Mouse (Mus musculus): ENCODE results near the gene Olfr102.
A peak's percentile ranks its signal among the peaks of the same experiment; 100 is the strongest.

The Olfr102 gene

GRCm38 (mm10) chr17:37316954-37317353 lies at the start of gene Olfr102:
Olfr102 (minus strand) TSS chr17:37317054.
- DNase-seq, result no peak

GRCm38 (mm10) chr17:37359282-37359681 lies 42.4 kb upstream of the Olfr102 start, which contains the start of gene Olfr104-ps:
Olfr104-ps (plus strand) TSS chr17:37359582.
- DNase-seq, result no peak

- DNase-seq, result no peak
Measured at GRCm38 (mm10) chr17:37339598-37339997, 22.7 kb upstream of the Olfr102 start, which contains the start of gene Olfr103. Olfr103 (minus strand) TSS chr17:37339698.

GRCm38 (mm10) chr17:37310146-37310699 lies 6.6 kb downstream of the Olfr102 start:
- no peak for DNase-seq

- DNase-seq, result peak in 1 of 2 experiments; percentile 1
Measured at GRCm38 (mm10) chr17:37308483-37308882, 8.4 kb downstream of the Olfr102 start.

- DNase-seq, result no peak
Measured at GRCm38 (mm10) chr17:37304213-37304612, 12.6 kb downstream of the Olfr102 start, which contains the start of gene Olfr101. Olfr101 (minus strand) TSS chr17:37304313.

GRCm38 (mm10) chr17:37283360-37283759 lies 33.5 kb downstream of the Olfr102 start, which contains the start of gene Olfr99:
Olfr99 (minus strand) TSS chr17:37283460.
- DNase-seq, result no peak

GRCm38 (mm10) chr17:37280331-37280730 lies 36.5 kb downstream of the Olfr102 start:
- DNase-seq, result no peak

- DNase-seq, result no peak
Measured at GRCm38 (mm10) chr17:37276573-37276972, 40.3 kb downstream of the Olfr102 start.

- no peak for DNase-seq
Measured at GRCm38 (mm10) chr17:37275626-37276248, 41.1 kb downstream of the Olfr102 start.

- peak in 1 of 2 experiments; percentile 8 for DNase-seq
Measured at GRCm38 (mm10) chr17:37270702-37271092, 46.2 kb downstream of the Olfr102 start.

GRCm38 (mm10) chr17:37270058-37270701 lies 46.7 kb downstream of the Olfr102 start, which contains the start of gene H2-M3:
H2-M3 (plus strand) TSS chr17:37270220.
- peak; percentile 91 for DNase-seq

- no peak for DNase-seq
Measured at GRCm38 (mm10) chr17:37263626-37264025, 53.2 kb downstream of the Olfr102 start, which contains the start of gene Olfr98. Olfr98 (minus strand) TSS chr17:37263749.

Measured in cerebellum, postnatal 14 days (tissue).